Mouse (Mus musculus) CH12.LX (cell line): ENCODE results near the gene Arg1. TPM values are rescaled to one million over a fixed set of nuclear protein-coding genes. Genes with fewer than 3 reads are reported as not detected.

Source experiments
- DNase-seq: peaks from one replicate; pipeline ENCODE4 v3.0.0-alpha.2; 2013; ENCODE audit errors: extremely low read depth
- H3K27ac ChIP-seq: 2 replicates; pipeline ENCODE4 v1.5.1; 2012; ENCODE audit warnings: low read depth, mild to moderate bottlenecking, control low read depth, moderate library complexity; ENCODE audit not compliant: insufficient read depth
- H3K27me3 ChIP-seq: replicated peaks from 2 replicates; pipeline ENCODE3; 2012; ENCODE audit warnings: inconsistent platforms
- H3K36me3 ChIP-seq, 2 experiments: replicated peaks in 1 of 2; 2 replicates each; pipeline versions ENCODE3 to v1.6.1; 2012; ENCODE audit warnings: inconsistent platforms in 1 of 2, low read length in 1 of 2, mild to moderate bottlenecking in 1 of 2, mixed read lengths in 1 of 2, moderate library complexity in 1 of 2; ENCODE audit not compliant: control insufficient read depth in 1 of 2, insufficient read depth in 1 of 2
- H3K4me1 ChIP-seq, 2 experiments: 2 replicates each; pipeline ENCODE4 v1.6.1; 2012; ENCODE audit warnings: inconsistent platforms in 1 of 2, moderate library complexity in 1 of 2; ENCODE audit not compliant: insufficient read depth in 2 of 2, control insufficient read depth in 1 of 2
- H3K4me2 ChIP-seq: 2 replicates; pipeline ENCODE4 v1.6.1; 2012; ENCODE audit warnings: low read depth, mild to moderate bottlenecking, control low read depth; ENCODE audit not compliant: poor library complexity, insufficient read depth, severe bottlenecking
- H3K4me3 ChIP-seq, 3 experiments: fragments of 150-350 bp in 1 of 3; sonication (generic) in 1 of 3; replicated peaks in 1 of 3; 2 replicates each; pipeline versions ENCODE3 to v1.5.1; 2011 to 2012; ENCODE audit warnings: low read depth in 2 of 3, low read length in 2 of 3, mild to moderate bottlenecking in 2 of 3, moderate library complexity in 2 of 3, control low read depth in 1 of 3, improper control_type of control experiment in 1 of 3, inconsistent platforms in 1 of 3, mixed read lengths in 1 of 3; ENCODE audit not compliant: poor library complexity in 1 of 3
- H3K79me2 ChIP-seq: replicated peaks from 2 replicates; pipeline ENCODE4 v1.6.1; 2012; ENCODE audit warnings: mild to moderate bottlenecking, moderate library complexity; ENCODE audit not compliant: control insufficient read depth, poor library complexity, insufficient read depth, severe bottlenecking; ENCODE audit errors: extremely low read depth
- H3K9ac ChIP-seq: 2 replicates; pipeline ENCODE4 v1.6.1; 2012; ENCODE audit warnings: low read depth, mild to moderate bottlenecking, control low read depth, moderate library complexity; ENCODE audit not compliant: insufficient read depth
- H3K9me3 ChIP-seq: replicated peaks from 2 replicates; pipeline ENCODE3; 2012; ENCODE audit warnings: low read length, inconsistent platforms, mixed read lengths
- CTCF ChIP-seq, 2 experiments: IDR thresholded peaks in 1 of 2; conservative IDR thresholded peaks in 1 of 2; 2 replicates each; pipeline ENCODE4 v1.5.1; 2011 to 2012; ENCODE audit warnings: low read depth in 2 of 2, low read length in 2 of 2, improper control_type of control experiment in 1 of 2, inconsistent platforms in 1 of 2, mild to moderate bottlenecking in 1 of 2, moderate library complexity in 1 of 2
- JUN ChIP-seq: IDR thresholded peaks from 2 replicates; pipeline ENCODE4 v1.6.1; 2011; ENCODE audit warnings: low read depth, mild to moderate bottlenecking, low read length, improper control_type of control experiment, moderate library complexity; ENCODE audit not compliant: insufficient read depth
- JUND ChIP-seq: conservative IDR thresholded peaks from 2 replicates; pipeline ENCODE4 v1.6.1; 2011; ENCODE audit warnings: low read depth, low read length, improper control_type of control experiment
- MAX ChIP-seq: IDR thresholded peaks from 2 replicates; pipeline ENCODE4 v1.6.1; 2011; ENCODE audit warnings: low read length, improper control_type of control experiment
- MEF2A ChIP-seq: IDR thresholded peaks from 2 replicates; pipeline ENCODE4 v1.6.1; 2014; ENCODE audit warnings: low read depth, mild to moderate bottlenecking, inconsistent platforms, low read length, improper control_type of control experiment, borderline replicate concordance
- RAD21 ChIP-seq: IDR thresholded peaks from 2 replicates; pipeline ENCODE4 v1.6.1; 2011; ENCODE audit warnings: low read depth, mild to moderate bottlenecking, low read length, improper control_type of control experiment, moderate library complexity
- RCOR1 ChIP-seq: conservative IDR thresholded peaks from 2 replicates; pipeline ENCODE4 v1.6.1; 2012; ENCODE audit warnings: low read depth, mild to moderate bottlenecking, inconsistent platforms, low read length, improper control_type of control experiment
- SIN3A ChIP-seq: IDR thresholded peaks from 2 replicates; pipeline ENCODE4 v1.6.1; 2012; ENCODE audit warnings: low read length, improper control_type of control experiment, inconsistent platforms
- SMC3 ChIP-seq: IDR thresholded peaks from 2 replicates; pipeline ENCODE4 v1.6.1; 2011; ENCODE audit warnings: low read depth, low read length, improper control_type of control experiment
- UBTF ChIP-seq: IDR thresholded peaks from 2 replicates; pipeline ENCODE4 v1.6.1; 2012; ENCODE audit warnings: low read depth, mild to moderate bottlenecking, inconsistent platforms, low read length, improper control_type of control experiment, moderate library complexity
- USF1 ChIP-seq: IDR thresholded peaks from 2 replicates; pipeline ENCODE4 v1.6.1; 2014; ENCODE audit warnings: low read depth, mild to moderate bottlenecking, inconsistent platforms, low read length, improper control_type of control experiment
- ZC3H11A ChIP-seq: IDR thresholded peaks from 2 replicates; pipeline ENCODE4 v1.6.1; 2012; ENCODE audit warnings: low read depth, mild to moderate bottlenecking, inconsistent platforms, low read length, improper control_type of control experiment
- ZMIZ1 ChIP-seq: IDR thresholded peaks from 2 replicates; pipeline ENCODE4 v1.6.1; 2012; ENCODE audit warnings: low read depth, mild to moderate bottlenecking, inconsistent platforms, low read length, improper control_type of control experiment
- dilution Hi-C: fragments of 300-500 bp; cut with MboI; formaldehyde crosslinking; loops from 2 replicates; pipeline ENCODE4 v1.14.3; 2020; ENCODE audit warnings: low sequenced_read_pairs; ENCODE audit not compliant: extremely low pct_unique_long_range_greater_than_20kb, extremely low pct_ligation_motif_present
- in situ Hi-C: fragments of 300-500 bp; cut with MboI; formaldehyde crosslinking; loops from 3 replicates; pipeline ENCODE4 v1.14.3; 2019; ENCODE audit warnings: low sequenced_read_pairs, low pct_ligation_motif_present, low pct_unique_long_range_greater_than_20kb, mixed read lengths
- polyA plus RNA-seq: library from polyadenylated mRNA; unstranded; fragments of >175 nt; gene quantifications from 2 replicates; pipeline ENCODE4 v1.2.1, GENCODE M21; 2012; ENCODE audit warnings: low read depth; ENCODE audit not compliant: insufficient read length
- total RNA-seq, 2 experiments: library from RNA; depleted of rRNA; stranded (reverse); fragments of 300-350 nt in 1 of 2; fragments of >200 nt in 1 of 2; gene quantifications; 2 replicates each; pipeline ENCODE4 v1.2.3; 2012 to 2014

The Arg1 gene
- total and polyA plus RNA-seq, 3 experiments = 0.20 to 0.55 (median 0.20) TPM

DNA sequence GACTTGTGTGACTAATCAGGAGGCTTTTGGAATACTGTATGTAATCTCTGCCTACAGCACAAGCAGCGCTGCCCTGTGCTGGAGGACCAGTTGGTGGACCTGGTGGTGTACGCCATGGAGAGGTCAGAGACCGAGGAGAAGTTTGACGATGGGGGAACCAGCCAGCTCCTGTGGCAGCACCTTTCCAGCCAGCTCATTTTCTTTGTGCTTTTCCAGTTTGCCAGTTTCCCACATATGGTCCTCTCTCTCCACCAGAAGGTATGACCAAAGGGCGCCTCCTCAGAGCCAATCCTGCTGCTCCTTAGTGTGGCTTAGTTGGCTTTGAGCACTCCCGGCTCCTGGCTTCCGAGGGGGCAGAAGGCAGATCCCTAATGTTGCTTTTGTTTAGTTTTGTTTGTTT is 38.9 kb downstream of the Arg1 start:
- no peak overlapping the region for H3K9ac ChIP-seq
- no peaks in the 10 kb centered on the region for H3K9me3 ChIP-seq
- peaks cover 61 to 89% of the 10 kb centered on the region in 2 experiments for H3K36me3 ChIP-seq
- no peaks in the 10 kb centered on the region for H3K79me2 ChIP-seq
- no peaks in the 10 kb centered on the region for H3K4me1 ChIP-seq
- no peak overlapping the region for H3K4me2 ChIP-seq
- no peak overlapping the region for H3K4me3 ChIP-seq
- in situ Hi-C loops (no loop called here), dilution Hi-C loops (no loop called here)
- no peak for TF ChIP-seq SMC3
- no peak for TF ChIP-seq JUND
- TF ChIP-seq MEF2A = no peak
- no peak for TF ChIP-seq RAD21
- no peak for TF ChIP-seq UBTF
- no peak for TF ChIP-seq USF1
- TF ChIP-seq RCOR1 = no peak
- no peak for TF ChIP-seq SIN3A
- TF ChIP-seq MAX = no peak
- TF ChIP-seq ZMIZ1 = no peak
- no peak for TF ChIP-seq JUN
- H3K27ac ChIP-seq = no peak overlapping the region
- H3K27me3 ChIP-seq = no peaks in the 10 kb centered on the region
- DNase-seq = no peak

DNA sequence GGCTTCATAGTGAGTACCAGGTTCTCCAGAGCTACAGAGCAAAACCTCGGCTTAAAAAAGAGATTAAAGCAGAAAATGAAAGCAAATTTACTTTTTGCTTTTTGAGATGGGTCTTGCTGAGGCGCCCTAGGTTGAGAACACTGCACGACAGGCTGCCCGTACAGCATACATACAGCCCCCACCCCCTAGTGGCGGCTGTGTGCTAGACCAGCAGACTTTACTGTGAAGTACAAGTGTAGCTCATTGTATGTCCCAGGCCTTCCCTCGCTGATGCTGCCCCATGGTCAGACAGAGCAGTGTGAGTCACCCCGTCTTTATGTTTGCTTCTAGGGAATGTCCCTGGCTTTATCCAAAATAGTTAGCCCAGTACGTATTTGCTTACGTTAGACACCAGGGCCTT is 41.3 kb downstream of the Arg1 start:
- dilution Hi-C loops (no loop called here), in situ Hi-C loops (no loop called here)
- Histone ChIP-seq H3K27me3 (no peaks in the 10 kb centered on the region), H3K9me3 (no peaks in the 10 kb centered on the region), H3K4me3 (no peak overlapping the region), H3K79me2 (no peaks in the 10 kb centered on the region), H3K4me1 (no peaks in the 10 kb centered on the region), H3K9ac (no peak overlapping the region), H3K27ac (no peak overlapping the region), H3K4me2 (no peak overlapping the region), H3K36me3 (peaks cover 60 to 89% of the 10 kb centered on the region in 2 experiments)
- TF ChIP-seq CTCF (conservative IDR thresholded peaks at IDR 0.05 in 1 of 2, IDR thresholded peaks at IDR 0.05 in 1 of 2; ENCODE audit: low read depth in 2 of 2, low read length in 2 of 2) (peak; percentile 39 to 59; a peak in 3 of 4 replicates), SMC3 (peak; percentile 21), JUND (no peak), UBTF (no peak)
- peak; percentile 27 for DNase-seq

DNA sequence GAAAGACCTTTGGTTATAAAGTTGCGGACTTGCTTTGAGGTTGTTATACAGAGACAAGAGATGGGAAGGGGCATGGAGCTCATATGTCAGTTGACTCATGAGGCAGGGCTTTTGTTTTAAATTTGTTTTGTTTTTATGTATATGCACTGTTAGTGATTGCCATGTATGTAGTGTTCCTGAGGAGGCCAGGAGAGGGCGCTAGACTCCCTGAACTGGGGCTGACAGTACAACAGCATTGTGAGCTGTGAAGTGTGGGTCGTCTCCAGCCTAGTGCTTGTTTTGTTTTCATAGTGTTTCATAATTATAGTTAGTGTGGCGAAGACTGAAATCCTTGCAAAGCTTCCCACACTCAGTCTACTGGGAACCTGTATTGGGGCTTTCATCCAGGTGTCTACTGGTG is 53.7 kb downstream of the Arg1 start:
- TF ChIP-seq CTCF (conservative IDR thresholded peaks at IDR 0.05 in 1 of 2, IDR thresholded peaks at IDR 0.05 in 1 of 2; ENCODE audit: low read depth in 2 of 2, low read length in 2 of 2) = peak; percentile 48 to 50
- no peak for TF ChIP-seq ZC3H11A
- peak; percentile 5 for TF ChIP-seq RAD21
- peak; percentile 13; the same call in 1 of the 2 replicates for TF ChIP-seq SMC3
- Histone ChIP-seq H3K27me3 (no peaks in the 10 kb centered on the region), H3K27ac (no peak overlapping the region), H3K4me2 (no peak overlapping the region), H3K36me3 (peaks cover 51 to 65% of the 10 kb centered on the region in 2 experiments), H3K9me3 (no peaks in the 10 kb centered on the region), H3K9ac (no peak overlapping the region), H3K4me3 (no peak overlapping the region), H3K79me2 (peaks cover 14% of the 10 kb centered on the region; the same call in 1 of the 2 replicates), H3K4me1 (peaks cover 0 to 8% of the 10 kb centered on the region in 2 experiments; a peak in 2 of 4 replicates)
- in situ Hi-C loops (loop anchor here (10.0 kb wide), 1 partner anchor 341 kb away; no protein-coding TSS in a partner anchor), dilution Hi-C loops (no loop called here)
- peak; percentile 24 for DNase-seq
